Mouse (Mus musculus): Measurements from ENCODE around the gene Immp2l. TPM values are rescaled to one million over a fixed set of nuclear protein-coding genes. Genes with fewer than 3 reads are reported as not detected.

Immp2l gene
- polyA plus RNA-seq, 1 experiment from 2014 or later: 10.0 TPM

GRCm38 (mm10) chr12:41674861-41675260, 651.0 kb downstream of the Immp2l start:
- WGBS: 24% methylated on average over 2 of the region's 2 CpGs
- no peaks in the 10 kb centered on the region for H3K27me3 ChIP-seq
- H3K9me3 ChIP-seq: no peaks in the 10 kb centered on the region
- no peak overlapping the region for H3K27ac ChIP-seq
- no peak overlapping the region for H3K4me3 ChIP-seq
- H3K4me2 ChIP-seq: no peak overlapping the region
- H3K4me1 ChIP-seq: no peaks in the 10 kb centered on the region
- no peak for ATAC-seq (ENCODE audit: borderline replicate concordance, extremely low read depth, low FRiP score, low TSS enrichment)
- H3K36me3 ChIP-seq: no peaks in the 10 kb centered on the region
- H3K9ac ChIP-seq: no peak overlapping the region

DNA sequence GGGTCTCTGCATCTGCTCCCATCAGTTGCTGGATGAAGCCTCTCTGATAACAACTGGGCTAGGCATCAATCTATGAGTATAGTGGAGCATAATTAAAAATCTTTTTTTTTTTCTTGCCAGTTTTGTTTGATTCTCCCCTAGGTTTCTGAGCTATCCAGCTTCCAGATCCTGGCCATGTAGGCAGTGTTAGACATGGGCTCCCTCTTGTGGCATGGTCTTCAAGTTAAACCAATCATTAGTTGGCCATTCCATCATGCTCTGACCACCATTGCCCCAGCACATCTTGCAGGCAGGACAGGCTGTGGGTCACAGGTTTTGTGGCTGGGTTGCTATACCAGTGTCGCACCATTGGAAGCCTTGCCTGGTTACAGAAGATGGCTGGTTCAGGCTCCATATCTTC, 656.3 kb downstream of the Immp2l start:
- Histone ChIP-seq H3K27ac (no peak overlapping the region), H3K4me2 (no peak overlapping the region), H3K9ac (no peak overlapping the region), H3K27me3 (no peaks in the 10 kb centered on the region), H3K4me1 (no peaks in the 10 kb centered on the region), H3K36me3 (no peaks in the 10 kb centered on the region), H3K9me3 (no peaks in the 10 kb centered on the region), H3K4me3 (no peak overlapping the region)
- 92% methylated on average over 1 of the region's 1 CpGs for WGBS
- no peak for ATAC-seq (ENCODE audit: borderline replicate concordance, extremely low read depth, low FRiP score, low TSS enrichment)

DNA sequence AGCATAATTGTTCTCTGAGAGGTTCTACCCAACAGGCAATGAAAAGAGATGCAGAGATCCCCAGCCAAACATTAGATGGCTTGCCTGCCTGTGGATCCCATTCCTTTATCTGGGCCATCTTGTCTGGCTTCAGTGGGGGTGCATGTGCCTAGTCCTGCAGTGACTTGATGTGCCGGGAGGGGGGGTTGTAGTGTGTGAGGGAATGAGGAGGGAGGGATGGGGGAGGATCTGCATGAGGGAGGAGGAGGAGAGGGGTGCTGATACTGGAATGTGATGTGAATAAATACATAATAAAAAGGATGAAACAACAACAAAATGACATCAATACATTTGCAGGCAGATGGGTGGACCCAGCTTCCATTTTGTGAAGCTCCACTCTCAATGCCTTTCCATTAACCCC, 658.3 kb downstream of the Immp2l start:
- WGBS: 65% methylated on average over 1 of the region's 1 CpGs

GRCm38 (mm10) chr12:41689809-41690208, 665.9 kb downstream of the Immp2l start:
- Histone ChIP-seq H3K27me3 (no peaks in the 10 kb centered on the region), H3K4me1 (no peaks in the 10 kb centered on the region), H3K27ac (no peak overlapping the region), H3K9me3 (no peaks in the 10 kb centered on the region), H3K36me3 (no peaks in the 10 kb centered on the region), H3K4me2 (no peak overlapping the region), H3K9ac (no peak overlapping the region), H3K4me3 (no peak overlapping the region)
- 92% methylated on average over 3 of the region's 3 CpGs for WGBS
- ATAC-seq (ENCODE audit: borderline replicate concordance, extremely low read depth, low FRiP score, low TSS enrichment): no peak

More for the DNA sequence above, 658.3 kb downstream of the Immp2l start:
- no peak overlapping the region for H3K4me3 ChIP-seq
- no peaks in the 10 kb centered on the region for H3K9me3 ChIP-seq
- H3K4me1 ChIP-seq: no peaks in the 10 kb centered on the region
- H3K4me2 ChIP-seq: no peak overlapping the region
- H3K36me3 ChIP-seq: no peaks in the 10 kb centered on the region
- no peak for ATAC-seq (ENCODE audit: borderline replicate concordance, extremely low read depth, low FRiP score, low TSS enrichment)
- H3K9ac ChIP-seq: no peak overlapping the region
- H3K27me3 ChIP-seq: no peaks in the 10 kb centered on the region
- no peak overlapping the region for H3K27ac ChIP-seq

GRCm38 (mm10) chr12:41710608-41711007, 686.7 kb downstream of the Immp2l start:
- ATAC-seq (ENCODE audit: borderline replicate concordance, extremely low read depth, low FRiP score, low TSS enrichment): no peak
- Histone ChIP-seq H3K4me3 (no peak overlapping the region), H3K27ac (no peak overlapping the region), H3K27me3 (no peaks in the 10 kb centered on the region), H3K9ac (no peak overlapping the region), H3K36me3 (no peaks in the 10 kb centered on the region), H3K9me3 (no peaks in the 10 kb centered on the region), H3K4me2 (no peak overlapping the region), H3K4me1 (no peaks in the 10 kb centered on the region)
- WGBS: 86% methylated on average over 2 of the region's 2 CpGs

- H3K27ac ChIP-seq: no peak overlapping the region
- H3K4me2 ChIP-seq: no peak overlapping the region
- no peaks in the 10 kb centered on the region for H3K9me3 ChIP-seq
- no peak for ATAC-seq (ENCODE audit: borderline replicate concordance, extremely low read depth, low FRiP score, low TSS enrichment)
- no peaks in the 10 kb centered on the region for H3K36me3 ChIP-seq
- no peak overlapping the region for H3K4me3 ChIP-seq
- H3K9ac ChIP-seq: no peak overlapping the region
- WGBS: 55% methylated on average over 1 of the region's 1 CpGs
- H3K4me1 ChIP-seq: no peaks in the 10 kb centered on the region
- no peaks in the 10 kb centered on the region for H3K27me3 ChIP-seq
Observed at GRCm38 (mm10) chr12:41716946-41717345, 693.1 kb downstream of the Immp2l start.

- Histone ChIP-seq H3K4me2 (no peak overlapping the region), H3K27ac (no peak overlapping the region), H3K4me1 (no peaks in the 10 kb centered on the region), H3K27me3 (no peaks in the 10 kb centered on the region), H3K36me3 (no peaks in the 10 kb centered on the region), H3K9me3 (no peaks in the 10 kb centered on the region), H3K4me3 (no peak overlapping the region), H3K9ac (no peak overlapping the region)
- WGBS: 84% methylated on average over 2 of the region's 2 CpGs
- ATAC-seq (ENCODE audit: borderline replicate concordance, extremely low read depth, low FRiP score, low TSS enrichment): no peak
Observed at GRCm38 (mm10) chr12:41724585-41724984, 700.7 kb downstream of the Immp2l start.

DNA sequence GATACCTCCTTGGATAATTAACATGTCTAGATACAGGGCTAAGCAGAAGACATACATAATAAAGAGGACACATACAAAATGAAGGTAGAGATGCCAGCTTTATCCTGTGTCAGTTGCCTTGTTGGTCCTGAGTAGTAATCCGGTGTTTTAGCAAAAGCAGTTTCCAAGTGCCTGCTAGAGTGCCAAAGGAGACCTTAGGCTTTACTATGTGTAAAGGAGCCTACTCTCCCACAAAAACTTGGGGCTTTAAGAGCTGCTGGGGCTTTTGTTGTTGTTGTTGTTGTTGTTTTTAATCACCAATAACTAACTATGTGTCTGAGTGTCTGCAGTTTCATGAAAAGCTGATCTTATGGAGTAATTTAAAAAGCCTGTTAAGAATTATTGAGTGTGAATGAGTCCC, 702.8 kb downstream of the Immp2l start:
- no peaks in the 10 kb centered on the region for H3K27me3 ChIP-seq
- no peaks in the 10 kb centered on the region for H3K36me3 ChIP-seq
- no peak overlapping the region for H3K4me3 ChIP-seq
- no peak overlapping the region for H3K27ac ChIP-seq
- no peak for ATAC-seq (ENCODE audit: borderline replicate concordance, extremely low read depth, low FRiP score, low TSS enrichment)
- H3K9me3 ChIP-seq: no peaks in the 10 kb centered on the region
- 79% methylated on average over 1 of the region's 1 CpGs for WGBS
- no peaks in the 10 kb centered on the region for H3K4me1 ChIP-seq
- no peak overlapping the region for H3K9ac ChIP-seq
- H3K4me2 ChIP-seq: no peak overlapping the region

DNA sequence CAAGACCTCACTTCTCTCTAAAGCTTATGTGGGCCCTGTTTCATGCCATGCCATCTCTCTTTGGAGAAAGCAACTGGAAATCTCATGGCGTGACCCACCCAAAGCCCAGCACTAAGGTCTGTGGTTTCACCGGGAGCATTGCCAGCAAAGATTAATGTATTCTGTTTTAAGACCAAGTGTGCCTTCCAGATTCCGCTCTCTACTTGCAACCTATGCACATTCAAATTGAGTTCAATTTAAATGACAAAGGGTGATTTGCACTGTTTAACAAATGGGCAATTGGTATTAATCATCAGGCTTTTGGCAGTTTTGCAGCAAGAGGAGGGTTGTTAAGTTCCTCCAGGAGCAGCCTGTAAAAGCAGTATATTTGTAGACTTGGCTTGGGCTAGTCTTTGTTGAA, 703.3 kb downstream of the Immp2l start:
- WGBS: 62% methylated on average over 3 of the region's 3 CpGs
- H3K9me3 ChIP-seq: no peaks in the 10 kb centered on the region

GRCm38 (mm10) chr12:41727764-41728338, 704.0 kb downstream of the Immp2l start:
- 86% methylated on average over 1 of the region's 1 CpGs for WGBS
- Histone ChIP-seq H3K4me1 (no peaks in the 10 kb centered on the region), H3K36me3 (no peaks in the 10 kb centered on the region), H3K27ac (no peak overlapping the region), H3K9ac (no peak overlapping the region), H3K27me3 (no peaks in the 10 kb centered on the region), H3K9me3 (no peaks in the 10 kb centered on the region), H3K4me2 (no peak overlapping the region), H3K4me3 (no peak overlapping the region)
- ATAC-seq (ENCODE audit: borderline replicate concordance, extremely low read depth, low FRiP score, low TSS enrichment): no peak

More for the DNA sequence above, 703.3 kb downstream of the Immp2l start:
- no peak overlapping the region for H3K9ac ChIP-seq
- no peak overlapping the region for H3K4me2 ChIP-seq
- no peak overlapping the region for H3K4me3 ChIP-seq
- ATAC-seq (ENCODE audit: borderline replicate concordance, extremely low read depth, low FRiP score, low TSS enrichment): no peak
- no peaks in the 10 kb centered on the region for H3K4me1 ChIP-seq
- no peak overlapping the region for H3K27ac ChIP-seq
- no peaks in the 10 kb centered on the region for H3K36me3 ChIP-seq
- H3K27me3 ChIP-seq: no peaks in the 10 kb centered on the region

DNA sequence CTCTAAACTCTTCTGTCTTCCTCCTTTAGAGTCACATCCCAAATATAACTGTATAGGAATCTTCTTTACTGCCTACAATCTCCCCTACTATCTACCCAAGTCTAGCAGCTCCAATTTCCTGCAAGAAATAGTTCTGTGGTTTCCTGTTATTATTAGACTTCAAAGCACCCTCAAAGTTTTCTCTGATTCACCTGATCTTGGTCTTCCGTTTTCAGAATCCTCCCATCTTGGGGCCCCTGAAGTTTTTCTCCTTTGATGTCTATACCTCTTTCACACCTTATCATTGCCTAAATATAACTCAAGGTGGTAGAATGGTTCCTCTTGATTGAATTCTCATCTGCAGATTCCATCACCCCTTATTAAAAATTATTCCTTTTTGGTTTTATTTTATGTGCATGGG, 704.6 kb downstream of the Immp2l start:
- 58% methylated on average over 1 of the region's 1 CpGs for WGBS
- H3K4me2 ChIP-seq: no peak overlapping the region
- H3K27me3 ChIP-seq: no peaks in the 10 kb centered on the region
- H3K4me1 ChIP-seq: no peaks in the 10 kb centered on the region
- no peak overlapping the region for H3K9ac ChIP-seq
- no peaks in the 10 kb centered on the region for H3K9me3 ChIP-seq
- ATAC-seq (ENCODE audit: borderline replicate concordance, extremely low read depth, low FRiP score, low TSS enrichment): no peak
- no peak overlapping the region for H3K4me3 ChIP-seq
- no peak overlapping the region for H3K27ac ChIP-seq
- H3K36me3 ChIP-seq: no peaks in the 10 kb centered on the region

DNA sequence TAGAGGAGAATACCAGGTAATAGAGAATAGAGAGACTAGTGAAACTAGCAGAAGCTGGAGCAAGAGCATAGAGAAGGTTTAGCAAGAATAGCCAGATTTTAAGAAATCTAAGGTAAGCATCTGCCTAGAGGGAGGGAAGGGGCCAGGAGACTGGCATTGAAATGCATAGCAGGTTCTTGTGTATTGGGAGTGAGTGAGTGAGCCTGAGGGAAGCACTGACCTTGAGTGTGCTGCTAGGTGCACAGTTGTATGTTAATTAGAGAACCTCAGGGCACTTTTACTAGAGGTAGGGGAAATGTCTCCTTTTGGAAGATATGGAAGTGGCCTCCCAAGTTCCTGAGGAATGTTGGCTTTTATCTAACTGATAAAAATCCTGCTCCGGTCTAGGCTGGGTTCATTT, 705.9 kb downstream of the Immp2l start:
- WGBS: 39% methylated on average over 1 of the region's 1 CpGs
- H3K36me3 ChIP-seq: no peaks in the 10 kb centered on the region
- no peak for ATAC-seq (ENCODE audit: borderline replicate concordance, extremely low read depth, low FRiP score, low TSS enrichment)
- no peak overlapping the region for H3K9ac ChIP-seq
- no peaks in the 10 kb centered on the region for H3K9me3 ChIP-seq
- H3K27me3 ChIP-seq: no peaks in the 10 kb centered on the region
- no peak overlapping the region for H3K27ac ChIP-seq
- H3K4me2 ChIP-seq: no peak overlapping the region
- H3K4me3 ChIP-seq: no peak overlapping the region
- no peaks in the 10 kb centered on the region for H3K4me1 ChIP-seq

GRCm38 (mm10) chr12:41733168-41733567, 709.3 kb downstream of the Immp2l start:
- Histone ChIP-seq H3K27ac (no peak overlapping the region), H3K27me3 (no peaks in the 10 kb centered on the region), H3K4me3 (no peak overlapping the region), H3K9ac (no peak overlapping the region), H3K4me2 (no peak overlapping the region), H3K9me3 (no peaks in the 10 kb centered on the region), H3K36me3 (no peaks in the 10 kb centered on the region), H3K4me1 (no peaks in the 10 kb centered on the region)
- ATAC-seq (ENCODE audit: borderline replicate concordance, extremely low read depth, low FRiP score, low TSS enrichment): no peak

All from lung, embryonic 15.5 days (tissue).